Mouse (Mus musculus) embryonic facial prominence, embryonic 11.5 days (tissue): ENCODE measurements at regions not wholly inside any gene's neighbourhood (a gene's known extent, or its start where the extent isn't known, plus 50 kb on each side); places are given as distances from the start of the nearest gene placed in this dataset.
"Not testable (repeated sequence)": the region's sequence is repeated elsewhere in the genome, so short reads cannot be mapped to it uniquely, and the experiment has no call there.

Experiments
- ATAC-seq: fragments of 200-750 bp; cut with Nextera tagmentation; replicated peaks from 2 replicates; pipeline ENCODE4 v1.8.0; 2017; ENCODE audit warnings: low read depth; ENCODE audit not compliant: insufficient number of reproducible peaks, low FRiP score, low TSS enrichment
- DNase-seq: peaks from one replicate; pipeline ENCODE4 v3.0.0-alpha.2; 2015; ENCODE audit warnings: low spot score
- H3K27ac ChIP-seq: fragments of 300-500 bp; sonication (generic); replicated peaks from 2 replicates; pipeline ENCODE4 v1.5.1; 2014; ENCODE audit warnings: mild to moderate bottlenecking, low read depth, low read length, control low read depth
- H3K27me3 ChIP-seq: fragments of 300-500 bp; sonication (generic); 2 replicates; pipeline ENCODE4 v1.6.1; 2014; ENCODE audit warnings: mild to moderate bottlenecking, low read length, moderate library complexity, mixed read lengths; ENCODE audit not compliant: control insufficient read depth, insufficient read depth
- H3K36me3 ChIP-seq: fragments of 300-500 bp; sonication (generic); replicated peaks from 2 replicates; pipeline ENCODE4 v1.6.1; 2014; ENCODE audit warnings: low read depth, mild to moderate bottlenecking, low read length, moderate library complexity, mixed read lengths; ENCODE audit not compliant: control insufficient read depth, insufficient read depth
- H3K4me1 ChIP-seq: fragments of 300-500 bp; sonication (generic); 2 replicates; pipeline ENCODE4 v1.6.1; 2014; ENCODE audit warnings: low read length, mixed read lengths; ENCODE audit not compliant: control insufficient read depth, insufficient read depth
- H3K4me2 ChIP-seq: fragments of 300-500 bp; sonication (generic); 2 replicates; pipeline ENCODE4 v1.6.1; 2014; ENCODE audit warnings: low read depth, mild to moderate bottlenecking, control low read depth, low read length, moderate library complexity
- H3K4me3 ChIP-seq: fragments of 300-500 bp; sonication (generic); 2 replicates; pipeline ENCODE4 v1.5.1; 2014; ENCODE audit warnings: low read depth, low read length, control low read depth
- H3K9ac ChIP-seq: fragments of 300-500 bp; sonication (generic); replicated peaks from 2 replicates; pipeline ENCODE4 v1.6.1; 2014; ENCODE audit warnings: mild to moderate bottlenecking, control low read depth, low read length
- H3K9me3 ChIP-seq: fragments of 300-500 bp; sonication (generic); replicated peaks from 2 replicates; pipeline ENCODE4 v1.6.1; 2016; ENCODE audit warnings: mild to moderate bottlenecking, low read length, inconsistent platforms, mixed read lengths; ENCODE audit not compliant: control insufficient read depth
- WGBS: fragments of 180-500 bp; shearing (Covaris S2); extraction: QIAGEN DNeasy Blood & Tissue Kit; methylation state at CpG from one replicate; pipeline ENCODE4 v1.1.7; 2014; 5-methylcytosine and 5-hydroxymethylcytosine counted together

GRCm38 (mm10) chr3:16130385-16130784 lies 124.1 kb upstream of the Gm5150 start:
- WGBS: 60% methylated on average over 1 of the region's 1 CpGs
- H3K4me2 ChIP-seq: no peak overlapping the region
- no peaks in the 10 kb centered on the region for H3K27me3 ChIP-seq
- no peaks in the 10 kb centered on the region for H3K9me3 ChIP-seq
- DNase-seq (no peak), ATAC-seq (no peak)
- H3K9ac ChIP-seq: no peak overlapping the region
- no peaks in the 10 kb centered on the region for H3K36me3 ChIP-seq
- H3K4me3 ChIP-seq: no peak overlapping the region
- no peaks in the 10 kb centered on the region for H3K4me1 ChIP-seq
- no peak overlapping the region for H3K27ac ChIP-seq

DNA sequence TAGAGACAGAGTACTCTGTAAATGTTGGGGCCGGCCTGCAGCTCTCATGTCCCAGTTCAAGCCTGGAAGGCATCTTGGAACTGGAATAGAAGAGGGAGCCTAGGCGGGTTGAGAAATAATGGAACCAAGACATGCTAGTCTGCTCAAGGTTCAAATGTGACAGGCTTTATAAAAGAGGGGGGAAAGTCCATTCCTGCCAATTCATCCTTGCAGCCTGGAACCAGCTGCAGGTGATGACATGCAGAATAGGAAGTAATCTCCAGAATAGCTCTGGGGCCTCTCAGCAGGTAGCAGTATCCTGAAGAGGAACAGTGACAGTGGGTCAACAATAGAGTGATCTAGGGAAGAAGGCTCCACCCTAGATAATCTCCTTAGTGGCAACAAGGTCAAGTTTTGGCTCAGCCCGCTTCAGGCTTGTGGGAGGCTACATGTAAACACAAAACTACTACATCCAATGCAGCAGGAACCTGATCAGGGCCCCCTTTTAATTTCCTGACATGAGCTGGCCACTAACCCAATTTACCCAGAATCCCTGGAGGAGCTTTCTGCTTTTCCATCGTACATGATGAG lies 119.2 kb upstream of the Gm5150 start:
- H3K9me3 ChIP-seq, H3K27ac ChIP-seq, DNase-seq, H3K27me3 ChIP-seq, H3K9ac ChIP-seq, H3K4me2 ChIP-seq, H3K36me3 ChIP-seq, ATAC-seq, H3K4me3 ChIP-seq, H3K4me1 ChIP-seq: not testable (repeated sequence)
- 69% methylated on average over 4 of the region's 4 CpGs for WGBS

DNA sequence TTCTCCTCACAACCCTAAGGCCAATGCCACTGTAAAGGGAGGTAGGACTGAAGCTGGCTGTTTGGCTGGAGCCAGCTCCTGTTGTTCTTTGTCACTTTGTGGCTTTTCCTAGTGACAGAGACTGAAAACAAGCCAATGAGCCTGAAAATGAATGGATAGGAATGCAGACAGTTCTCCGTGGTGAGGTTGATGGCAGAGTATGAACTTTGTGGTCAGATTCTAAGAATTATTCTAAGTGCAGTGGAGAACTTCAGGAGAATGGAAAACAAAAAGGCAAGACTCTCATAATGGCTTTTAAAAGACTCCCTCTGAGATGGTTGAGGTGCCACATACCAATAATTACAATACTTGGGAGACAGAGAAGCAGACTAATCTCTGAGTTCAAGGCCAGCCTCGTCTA lies 109.7 kb upstream of the Gm5150 start:
- no peak for DNase-seq
- ATAC-seq: no peak

DNA sequence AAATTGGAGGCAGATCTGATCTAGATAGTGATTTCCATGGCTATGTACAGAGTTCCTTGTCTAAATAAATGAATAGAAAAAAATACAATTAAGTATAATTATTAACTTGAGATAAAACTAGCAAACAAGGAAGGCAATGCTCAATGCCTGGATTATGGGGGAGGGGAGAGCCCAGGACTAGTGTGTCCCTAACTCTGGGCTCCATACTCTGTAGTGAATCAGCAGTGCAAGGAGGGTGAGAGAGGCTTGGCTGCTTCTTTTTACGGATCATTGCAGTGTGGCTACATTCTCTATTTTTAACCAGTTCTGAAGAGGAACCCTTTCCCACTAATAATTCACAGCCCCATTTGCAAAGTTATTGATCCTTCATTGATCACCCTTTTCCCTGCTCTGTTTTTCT lies 101.3 kb upstream of the Gm5150 start:
- DNase-seq (no peak), ATAC-seq (no peak)
- 87% methylated on average over 1 of the region's 1 CpGs for WGBS
- no peak overlapping the region for H3K27ac ChIP-seq
- H3K4me3 ChIP-seq: no peak overlapping the region
- no peaks in the 10 kb centered on the region for H3K4me1 ChIP-seq
- H3K9ac ChIP-seq: no peak overlapping the region
- H3K9me3 ChIP-seq: no peaks in the 10 kb centered on the region
- H3K36me3 ChIP-seq: no peaks in the 10 kb centered on the region
- H3K4me2 ChIP-seq: no peak overlapping the region
- H3K27me3 ChIP-seq: no peaks in the 10 kb centered on the region

More for the DNA sequence above, 109.7 kb upstream of the Gm5150 start:
- no peaks in the 10 kb centered on the region for H3K9me3 ChIP-seq
- no peaks in the 10 kb centered on the region for H3K27me3 ChIP-seq
- H3K4me2 ChIP-seq: no peak overlapping the region
- 76% methylated on average over 2 of the region's 2 CpGs for WGBS
- H3K36me3 ChIP-seq: no peaks in the 10 kb centered on the region
- no peaks in the 10 kb centered on the region for H3K4me1 ChIP-seq
- H3K9ac ChIP-seq: no peak overlapping the region
- no peak overlapping the region for H3K4me3 ChIP-seq
- no peak overlapping the region for H3K27ac ChIP-seq

- Histone ChIP-seq H3K27ac (no peak overlapping the region), H3K9ac (no peak overlapping the region), H3K4me2 (no peak overlapping the region), H3K36me3 (no peaks in the 10 kb centered on the region), H3K9me3 (no peaks in the 10 kb centered on the region), H3K4me3 (no peak overlapping the region), H3K4me1 (no peaks in the 10 kb centered on the region), H3K27me3 (no peaks in the 10 kb centered on the region)
- WGBS: 69% methylated on average over 4 of the region's 4 CpGs
- ATAC-seq (no peak), DNase-seq (peak; percentile 6)
Measured at GRCm38 (mm10) chr3:16105080-16105479, 98.8 kb upstream of the Gm5150 start.

DNA sequence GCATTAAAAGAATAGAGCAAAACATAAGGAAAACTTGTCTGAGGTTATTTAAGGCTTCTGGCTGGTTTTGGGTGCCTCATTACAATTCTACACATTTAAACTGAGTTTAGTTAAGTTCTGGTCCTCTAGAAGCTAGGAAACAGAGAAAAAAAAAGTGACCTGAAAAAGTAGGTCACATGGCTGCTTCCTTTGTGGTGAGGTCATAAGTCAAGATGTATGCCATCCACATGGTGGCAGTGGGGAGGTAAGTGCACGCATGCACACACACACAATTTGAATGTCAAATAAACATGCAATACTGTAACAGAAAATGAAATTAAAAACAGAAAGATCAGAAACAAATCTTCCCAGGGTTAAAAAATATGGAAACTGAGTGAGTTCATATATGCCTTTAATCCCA lies 96.9 kb upstream of the Gm5150 start:
- Histone ChIP-seq H3K9ac (no peak overlapping the region), H3K36me3 (no peaks in the 10 kb centered on the region), H3K4me1 (no peaks in the 10 kb centered on the region), H3K4me3 (no peak overlapping the region), H3K9me3 (no peaks in the 10 kb centered on the region), H3K27me3 (no peaks in the 10 kb centered on the region), H3K27ac (no peak overlapping the region), H3K4me2 (no peak overlapping the region)
- 77% methylated on average over 1 of the region's 1 CpGs for WGBS
- DNase-seq (no peak), ATAC-seq (no peak)

GRCm38 (mm10) chr3:16086550-16086949 lies 80.3 kb upstream of the Gm5150 start:
- DNase-seq (peak; percentile 41), ATAC-seq (no peak)
- 28% methylated on average over 1 of the region's 1 CpGs for WGBS
- Histone ChIP-seq H3K4me3 (no peak overlapping the region), H3K9ac (no peak overlapping the region), H3K4me2 (no peak overlapping the region), H3K27ac (no peak overlapping the region), H3K9me3 (no peaks in the 10 kb centered on the region), H3K36me3 (no peaks in the 10 kb centered on the region), H3K27me3 (no peaks in the 10 kb centered on the region), H3K4me1 (no peaks in the 10 kb centered on the region)

GRCm38 (mm10) chr3:16085288-16085687 lies 79.1 kb upstream of the Gm5150 start:
- no peak overlapping the region for H3K27ac ChIP-seq
- DNase-seq (no peak), ATAC-seq (no peak)
- 81% methylated on average over 3 of the region's 3 CpGs for WGBS
- H3K4me1 ChIP-seq: no peaks in the 10 kb centered on the region
- no peaks in the 10 kb centered on the region for H3K36me3 ChIP-seq
- H3K4me3 ChIP-seq: no peak overlapping the region
- no peaks in the 10 kb centered on the region for H3K9me3 ChIP-seq
- no peak overlapping the region for H3K4me2 ChIP-seq
- no peaks in the 10 kb centered on the region for H3K27me3 ChIP-seq
- no peak overlapping the region for H3K9ac ChIP-seq
